Mouse (Mus musculus): ENCODE results near the gene Gnl2.

DNA sequence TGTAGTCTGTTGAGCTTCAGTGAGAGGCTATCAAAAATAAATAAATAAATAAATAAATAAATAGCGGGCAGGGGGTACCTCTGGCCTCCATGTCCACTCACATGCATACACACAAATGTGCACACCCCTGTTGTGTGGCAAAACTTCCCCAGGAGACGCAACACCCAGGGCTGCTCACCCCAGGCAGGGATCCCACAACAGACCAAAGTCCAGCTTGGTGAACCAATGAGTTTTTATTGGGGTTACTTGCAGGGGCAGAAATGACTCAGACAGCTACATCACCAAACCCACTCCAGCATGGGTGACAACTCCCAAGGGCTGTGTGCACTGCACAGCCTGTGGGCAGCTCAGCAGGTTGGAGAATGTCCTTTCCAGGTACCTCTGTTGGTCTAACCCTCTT, 61.3 kb downstream of the Gnl2 start:
- TF ChIP-seq POLR2AphosphoS5 (IDR thresholded peaks at IDR 0.05; ENCODE audit: borderline replicate concordance, low read depth, low read length) (no peak), GABPA (IDR thresholded peaks at IDR 0.05; ENCODE audit: low read depth, low read length) (no peak), CTCF (IDR thresholded peaks at IDR 0.05 in 2 of 3, conservative IDR thresholded peaks at IDR 0.05 in 1 of 3; ENCODE audit: control insufficient read depth in 1 of 3, insufficient read depth in 1 of 3, low read depth in 2 of 3, low read length in 3 of 3, poor library complexity in 1 of 3, severe bottlenecking in 1 of 3) (no peak), SMC3 (IDR thresholded peaks at IDR 0.05; ENCODE audit: low read depth, low read length) (no peak), POLR2AphosphoS2 (IDR thresholded peaks at IDR 0.05; ENCODE audit: low read length) (no peak), POLR2A (IDR thresholded peaks at IDR 0.05; ENCODE audit: control insufficient read depth in 1 of 2, insufficient read depth in 1 of 2, low read depth in 1 of 2, low read length in 2 of 2, poor library complexity in 1 of 2) (no peak)
